8 mouse cellular contexts compared by ENCODE assay signal in genomic region chr2:94157592-94158519, GRCm38 (mm10). TPM values are rescaled to one million over a fixed set of nuclear protein-coding genes. Genes with fewer than 3 reads are reported as not detected.
DNase-seq lines count a peak whose midpoint lies in the region; ATAC-seq and TF ChIP-seq lines count a peak whose summit lies in the region.

TSS of gene Hsd17b12 (minus strand) at chr2:94157964.

- peak; percentile 94 for ATAC-seq in common myeloid progenitor, adult 5-6 weeks (replicated peaks; ENCODE audit: low read depth, poor library complexity, severe bottlenecking)
- ATAC-seq in hindbrain, postnatal 0 days = peak; percentile 100
- ATAC-seq in megakaryocyte, adult 5-6 weeks (ENCODE audit: poor library complexity, severe bottlenecking) = peak; percentile 90

- peak within 1 kb of the TSS; percentile 83 for H3K4me2 ChIP-seq in hindbrain, postnatal 0 days (ENCODE audit: low read depth, low read length)

- intact Hi-C loops in gastrocnemius, adult 2 months (cut with DNase I) = loop anchor here (2.0 kb wide), 1 partner anchor 21 kb away; no protein-coding TSS in a partner anchor
- intact Hi-C loops in left cerebral cortex, adult 2 months (cut with DNase I) = loop anchor here (2.0 kb wide), 1 partner anchor 21 kb away; no protein-coding TSS in a partner anchor

- peak within 1 kb of the TSS; percentile 98 for H3K4me3 ChIP-seq in gastrocnemius, adult 2 months
- peak within 1 kb of the TSS; percentile 96 for H3K4me3 ChIP-seq in hindbrain, postnatal 0 days (ENCODE audit: low read length)
- H3K4me3 ChIP-seq in left cerebral cortex, adult 2 months = peak within 1 kb of the TSS; percentile 83

- under 1% methylated on average over 69 of the region's 69 CpGs for WGBS in hindbrain, postnatal 0 days

- TF ChIP-seq CTCF in gastrocnemius, adult 2 months (IDR thresholded peaks at IDR 0.05) = no peak
- TF ChIP-seq CTCF in hindbrain, postnatal 0 days (IDR thresholded peaks at IDR 0.05; ENCODE audit: low read depth) = peak; percentile 30
- TF ChIP-seq CTCF in left cerebral cortex, adult 2 months (IDR thresholded peaks at IDR 0.05) = no peak

- peaks cover 8% of the 10 kb centered on the region; the same call in 1 of the 2 replicates for H3K4me1 ChIP-seq in hindbrain, postnatal 0 days (ENCODE audit: insufficient read depth, low read length)

- no peaks in the 10 kb centered on the region for H3K27me3 ChIP-seq in hindbrain, postnatal 0 days (ENCODE audit: insufficient read depth, low read length)

- no peaks in the 10 kb centered on the region for H3K9me3 ChIP-seq in hindbrain, postnatal 0 days (ENCODE audit: low read length)

- H3K27ac ChIP-seq in gastrocnemius, adult 2 months = peak within 1 kb of the TSS; percentile 90
- H3K27ac ChIP-seq in hindbrain, postnatal 0 days = peak within 1 kb of the TSS; percentile 90
- H3K27ac ChIP-seq in left cerebral cortex, adult 2 months = peak within 1 kb of the TSS; percentile 69

- peak; percentile 100 for DNase-seq in ZHBTc4 (ENCODE audit: low read depth, low spot score)
- DNase-seq in gastrocnemius, adult 2 months = peak; percentile 100
- DNase-seq in hindbrain, postnatal 0 days (ENCODE audit: low spot score) = peak; percentile 100
- DNase-seq in left cerebral cortex, adult 2 months (ENCODE audit: extremely low spot score in 1 of 2, low spot score in 2 of 2) = peak; percentile 97 to 99
- DNase-seq in right cerebral cortex, adult 2 months (ENCODE audit: low spot score in 2 of 2) = peak; percentile 99 to 100
- DNase-seq in urinary bladder, postnatal 14 days (ENCODE audit: low spot score) = peak; percentile 100

- no peaks in the 10 kb centered on the region for H3K36me3 ChIP-seq in hindbrain, postnatal 0 days (ENCODE audit: insufficient read depth, low read length)

- peak within 1 kb of the TSS; percentile 84 for H3K9ac ChIP-seq in hindbrain, postnatal 0 days (replicated peaks; ENCODE audit: low read length)

RNA-seq across cellular contexts. Expression of gene Hsd17b12, which starts in this region (rescaled TPM):
- total RNA-seq in common myeloid progenitor, adult 5-6 weeks (2017) = 116 and 126 TPM in 2 replicates
- total RNA-seq in gastrocnemius, adult 2 months (2021) = 1 to 10 TPM; 5.1 to 8.2 TPM
- 50.9 and 55.5 TPM in 2 replicates for total RNA-seq in hindbrain, postnatal 0 days (2014; rRNA removed)
- polyA plus RNA-seq in hindbrain, postnatal 0 days (2015; fragmentation: Nextera tagmentation; extraction: Ambion mirVana) = 154 and 162 TPM in 2 replicates
- 10 to 100 TPM; 70.0 to 75.3 TPM for total RNA-seq in left cerebral cortex, adult 2 months (2021)
- total RNA-seq in megakaryocyte, adult 5-6 weeks (2015) = 67.6 and 70.4 TPM in 2 replicates
- total RNA-seq in megakaryocyte, adult 5-6 weeks (2017) = 72.0 and 80.6 TPM in 2 replicates

Comparison
In these comparisons a context has a peak if more than half of its experiments do, and no peak if none do; other contexts are left out.
1. Peak in every context shown above with its lines: DNase-seq, ATAC-seq, H3K4me3 ChIP-seq and H3K27ac ChIP-seq.